Mouse (Mus musculus) fibroblast of lung, adult 2 months (primary cell): ENCODE measurements around the gene Gm10490.

Experiments
- DNase-seq: peaks from one replicate; pipeline ENCODE4 v3.0.0-alpha.2; 2011; ENCODE audit warnings: low read depth

Gene Gm10490

DNA sequence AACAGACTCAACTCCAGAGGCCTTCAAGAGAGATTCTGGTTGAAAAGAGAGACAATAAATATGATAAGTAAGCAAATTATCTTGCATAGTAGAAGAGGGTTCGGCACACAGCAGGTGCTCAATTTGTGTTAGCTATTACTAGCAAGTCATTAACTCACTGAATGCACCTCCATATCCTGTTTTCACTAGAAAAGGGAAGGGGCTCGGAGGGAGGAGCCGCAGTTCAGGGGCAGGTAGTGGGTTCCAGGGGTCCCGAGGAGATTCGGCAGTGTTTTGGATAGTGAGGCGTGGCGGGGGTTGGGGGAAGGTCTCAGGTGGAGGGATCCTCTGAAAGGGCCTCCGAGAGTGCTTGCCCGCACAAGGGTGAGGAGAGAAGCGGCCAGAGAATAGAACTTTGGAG lies 17.8 kb downstream of the Gm10490 start:
- DNase-seq, result no peak

GRCm38 (mm10) chrX:7928270-7928790 lies 19.0 kb downstream of the Gm10490 start, which contains the start of gene Eras:
TSS of gene Eras (minus strand) at chrX:7928607.
- DNase-seq, result no peak

GRCm38 (mm10) chrX:7936874-7937273 lies 27.5 kb downstream of the Gm10490 start:
- no peak for DNase-seq

DNA sequence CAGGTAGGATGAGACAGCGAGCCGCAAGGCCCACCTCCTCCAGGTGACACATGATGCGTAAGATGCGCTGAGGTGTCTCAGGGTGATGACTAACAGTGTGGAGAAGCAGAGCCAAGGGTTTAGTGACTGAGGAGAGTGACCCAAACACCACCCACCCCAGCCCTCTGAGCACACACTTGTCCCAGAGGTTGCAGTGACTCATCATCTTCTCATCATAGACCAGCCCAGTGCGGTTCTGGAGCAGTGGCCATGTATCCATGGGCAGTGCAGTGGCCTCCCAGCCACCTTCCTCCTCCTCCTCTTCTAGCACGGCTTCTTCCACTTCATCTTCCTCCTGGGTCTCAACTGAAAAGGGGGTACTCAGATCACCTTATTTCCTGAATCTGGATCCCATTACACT lies 28.3 kb downstream of the Gm10490 start:
- no peak for DNase-seq

- DNase-seq, result no peak
These were observed 36.3 kb downstream of the Gm10490 start for GRCm38 (mm10) chrX:7945618-7946017.

DNA sequence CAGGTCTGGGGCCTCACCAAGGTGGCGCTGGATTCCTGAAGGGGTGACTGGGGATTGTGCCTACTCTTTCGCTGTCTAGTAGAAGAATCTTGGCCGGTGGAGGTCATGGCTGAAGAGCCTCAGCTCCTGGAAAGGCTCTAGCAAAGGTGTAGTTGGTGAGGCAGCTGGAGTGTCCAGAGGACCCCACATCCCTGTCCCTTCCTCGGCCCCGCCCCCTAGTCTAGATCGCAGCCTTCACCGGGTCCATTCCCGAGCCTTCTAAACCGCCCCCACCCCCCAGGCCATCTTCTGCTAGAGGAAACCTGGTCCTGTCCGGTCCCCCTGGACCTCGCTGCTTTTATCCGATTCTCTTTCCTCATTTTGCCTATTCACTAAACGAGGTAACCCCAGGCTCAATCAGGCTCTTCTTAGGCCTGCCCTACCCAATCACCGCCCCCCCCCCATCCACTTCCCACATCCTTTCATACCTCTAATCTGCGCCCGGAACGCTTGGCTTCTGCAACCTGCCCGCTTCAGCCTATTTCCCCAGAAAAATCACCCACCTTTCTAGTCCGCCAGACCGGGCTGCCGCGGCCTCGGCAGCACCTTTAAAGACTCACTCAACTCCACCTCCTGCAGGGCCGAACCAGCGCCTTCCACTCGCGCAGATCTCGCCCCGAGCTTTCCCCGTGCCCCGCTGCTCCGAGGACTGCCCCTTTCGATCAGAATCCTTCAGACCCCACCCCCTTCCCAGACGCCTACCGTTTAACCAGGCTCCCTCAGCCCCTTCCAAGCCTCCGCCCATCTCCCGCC lies 38.0 kb downstream of the Gm10490 start, which contains the start of gene Hdac6:
Hdac6 (minus strand) TSS at position 782 of the 792 bp plus-strand sequence.
- DNase-seq, result no peak

- DNase-seq, result peak; percentile 90
These were observed 38.7 kb downstream of the Gm10490 start for GRCm38 (mm10) chrX:7947900-7948492.

DNA sequence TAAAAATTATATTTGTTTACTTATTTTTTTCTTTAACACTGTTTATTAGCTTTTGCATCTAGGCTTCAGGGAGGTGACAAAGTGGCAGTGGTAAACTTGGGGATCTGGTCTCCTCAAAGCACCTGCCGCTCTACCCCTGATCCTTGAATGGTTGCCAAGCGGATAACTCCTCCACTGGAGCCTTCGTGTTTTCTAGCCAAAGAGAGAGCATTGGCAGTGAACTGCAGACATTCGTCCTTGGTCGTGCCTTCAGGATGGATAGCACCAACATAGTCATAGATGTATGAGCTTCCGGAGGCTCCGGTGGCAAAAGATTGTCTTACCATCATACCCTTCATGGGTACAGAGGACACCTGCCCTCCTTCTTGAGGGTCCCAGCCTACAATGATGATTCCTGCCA lies 40.7 kb downstream of the Gm10490 start:
- no peak for DNase-seq

DNA sequence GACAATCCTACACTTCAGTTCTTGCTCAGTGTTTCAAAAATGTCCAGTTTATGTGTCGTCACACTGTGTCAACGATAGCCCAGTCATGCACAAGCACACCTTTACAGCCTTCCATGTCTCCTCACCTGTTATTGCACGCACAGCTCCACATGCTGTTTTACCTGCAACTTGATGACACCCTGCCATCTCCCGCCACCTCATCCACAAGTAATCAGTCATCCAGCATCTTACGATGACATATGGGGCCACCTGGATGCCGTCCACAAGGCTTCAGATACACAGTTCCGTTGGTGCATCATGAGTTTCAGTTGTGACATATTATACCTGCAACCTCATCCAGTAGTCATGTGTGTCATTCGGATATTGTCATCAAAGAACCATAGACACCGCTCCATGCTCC lies 49.5 kb downstream of the Gm10490 start:
- DNase-seq, result no peak
